Mouse (Mus musculus): ENCODE results near the gene Blvra. TPM values are rescaled to one million over a fixed set of nuclear protein-coding genes. Genes with fewer than 3 reads are reported as not detected.
"Not testable (repeated sequence)": the region's sequence is repeated elsewhere in the genome, so short reads cannot be mapped to it uniquely, and the experiment has no call there.

Blvra gene
- total RNA-seq (2021) = 10 to 100 TPM; 11.7 to 12.3 TPM
- long read RNA-seq, experiment 1, transcript Blvra-201 (8 exons, 1,160 nt) = major isoform, 7 of 13 reads
- long read RNA-seq, experiment 1, partial matches to known transcripts = 2 of 13 reads
- long read RNA-seq, experiment 1, other reads (novel, unspliced or antisense) = 4 of 13 reads
- long read RNA-seq, experiment 2, transcript Blvra-201 (8 exons, 1,160 nt) = major isoform, 13 of 22 reads
- long read RNA-seq, experiment 2, partial matches to known transcripts = 1 of 22 reads
- long read RNA-seq, experiment 2, other reads (novel, unspliced or antisense) = 8 of 22 reads

DNA sequence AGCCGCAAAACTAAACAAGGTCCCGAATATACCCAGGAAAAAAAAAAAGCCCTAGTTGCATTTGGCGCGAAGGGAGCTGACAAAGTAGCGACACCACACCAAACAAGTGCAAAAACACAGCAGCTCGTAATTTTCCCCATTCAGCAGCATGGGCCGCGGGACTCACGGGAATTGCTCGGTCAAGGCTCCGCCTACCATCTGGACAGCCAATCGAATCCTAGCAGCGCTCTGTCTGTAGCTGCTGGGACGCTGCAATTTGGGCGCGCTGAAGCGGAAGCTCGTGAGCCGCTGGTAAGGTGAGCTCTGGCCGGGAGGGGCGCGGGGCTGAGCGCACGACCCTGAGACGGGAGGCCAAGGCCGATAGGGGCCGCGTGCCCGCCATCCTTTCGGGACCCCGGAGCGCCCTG, at the start of gene Blvra:
Gene Blvra (plus strand): TSS at position 231 of the 407 bp plus-strand sequence.
- intact Hi-C loops (cut with DNase I) = loop anchor here (5.0 kb wide), 2 partner anchors 62 to 137 kb away; partner anchors contain the start of genes 1810024B03Rik, Ncaph and Snrnp200
- Histone ChIP-seq H3K4me3 (peak within 1 kb of the TSS; percentile 78), H3K27ac (peak within 1 kb of the TSS; percentile 86)
- TF ChIP-seq CTCF (IDR thresholded peaks at IDR 0.05) = peak; percentile 13; the same call in 1 of the 2 replicates
- DNase-seq = peak; percentile 92

DNA sequence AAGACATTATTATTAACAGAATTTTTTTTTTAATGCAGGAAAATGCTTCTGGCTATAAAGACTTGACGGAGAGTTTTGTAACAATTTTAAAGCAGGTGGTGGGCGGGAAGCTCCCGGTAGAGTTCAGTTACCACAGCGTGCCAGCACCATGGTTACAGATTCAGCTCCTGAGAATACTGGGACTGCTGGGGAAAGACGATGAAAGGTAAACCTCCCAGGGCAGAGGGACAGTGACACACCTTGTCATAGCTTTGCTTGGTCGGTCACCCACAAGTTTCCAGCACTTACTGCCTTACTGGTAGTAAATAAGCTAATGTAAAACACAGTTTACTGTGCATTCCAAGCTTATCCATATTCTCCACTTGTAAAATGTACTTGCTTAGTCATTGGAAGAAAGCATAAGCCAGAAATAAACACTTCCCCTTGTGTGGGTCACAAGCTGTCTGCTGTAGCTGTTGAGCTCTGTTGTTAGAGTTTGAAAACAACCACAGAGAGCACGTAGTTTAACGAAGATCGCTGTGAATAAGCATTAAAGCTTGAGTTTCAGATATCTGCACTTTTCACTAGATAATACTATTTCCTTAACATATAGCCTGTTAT, 35.4 kb upstream of the Blvra start:
- DNase-seq = no peak
- Histone ChIP-seq H3K4me3 (no peak overlapping the region), H3K27ac (no peak overlapping the region)
- no peak for TF ChIP-seq CTCF (IDR thresholded peaks at IDR 0.05)
- intact Hi-C loops (cut with DNase I) = no loop called here

DNA sequence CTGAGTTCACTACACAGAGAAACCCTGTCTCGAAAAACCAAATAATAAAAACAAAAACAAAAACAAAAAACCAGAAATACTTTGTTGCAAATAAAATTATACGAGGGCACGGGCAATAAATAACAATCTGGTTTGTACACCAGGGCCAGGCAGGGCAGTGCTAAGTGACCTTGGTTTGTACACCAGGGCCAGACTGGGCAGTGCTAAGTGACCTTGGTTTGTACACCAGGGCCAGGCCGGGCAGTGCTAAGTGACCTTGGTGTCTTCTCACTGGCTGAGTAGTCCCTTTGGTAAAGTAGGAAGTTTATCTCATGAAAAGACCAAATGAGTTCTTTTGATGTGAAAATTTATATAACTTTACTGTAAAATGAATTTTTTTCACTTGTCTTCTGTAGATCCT, 33.2 kb upstream of the Blvra start:
- no peak overlapping the region for H3K27ac ChIP-seq
- intact Hi-C loops (cut with DNase I) = no loop called here
- no peak overlapping the region for H3K4me3 ChIP-seq
- no peak for DNase-seq
- TF ChIP-seq CTCF (IDR thresholded peaks at IDR 0.05) = no peak

DNA sequence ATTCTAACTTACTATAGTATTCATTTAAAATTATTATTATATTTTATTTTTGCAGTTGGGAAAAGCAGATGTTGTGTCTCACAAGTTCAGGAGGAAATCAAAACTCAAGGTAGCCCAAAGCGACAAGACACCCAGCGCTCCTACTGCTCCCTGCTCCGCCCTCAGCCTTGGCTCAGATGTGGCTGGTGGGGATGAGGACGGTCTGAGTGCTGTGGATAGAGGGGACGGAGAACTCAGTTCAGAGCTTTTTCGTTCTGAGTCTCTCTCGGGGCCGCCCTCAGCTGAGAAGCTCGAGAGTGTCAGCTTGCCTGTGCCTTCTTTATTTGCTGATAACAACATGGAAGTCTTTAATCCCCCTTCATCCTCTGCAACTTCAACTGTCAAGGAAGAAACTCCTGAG, 9.0 kb upstream of the Blvra start:
- no peak for DNase-seq
- Histone ChIP-seq H3K27ac (no peak overlapping the region), H3K4me3 (no peak overlapping the region)
- intact Hi-C loops (cut with DNase I) = no loop called here
- TF ChIP-seq CTCF (IDR thresholded peaks at IDR 0.05) = no peak

DNA sequence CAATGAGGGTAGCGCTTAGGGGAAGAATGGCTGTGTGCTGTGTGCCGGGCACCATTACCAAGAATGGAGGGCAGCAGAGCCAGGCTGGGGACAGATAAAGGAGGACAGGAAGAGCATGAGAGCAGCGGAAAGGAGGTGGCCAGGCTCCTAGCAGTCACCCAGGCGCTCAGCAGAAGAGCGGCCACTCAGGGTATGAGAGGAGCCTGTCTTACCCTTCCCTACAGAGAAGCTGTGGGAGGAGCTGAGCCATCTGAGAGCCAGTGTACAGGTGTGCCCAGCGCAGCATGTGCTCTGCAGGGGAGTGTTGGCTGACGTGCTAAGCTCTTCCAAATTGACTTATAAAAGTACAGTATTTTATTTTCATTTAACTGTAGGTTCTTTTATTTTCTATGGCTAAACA, 1.7 kb upstream of the Blvra start:
- DNase-seq = no peak
- no peak for TF ChIP-seq CTCF (IDR thresholded peaks at IDR 0.05)
- intact Hi-C loops (cut with DNase I) = no loop called here
- Histone ChIP-seq H3K4me3 (no peak overlapping the region), H3K27ac (no peak overlapping the region)

DNA sequence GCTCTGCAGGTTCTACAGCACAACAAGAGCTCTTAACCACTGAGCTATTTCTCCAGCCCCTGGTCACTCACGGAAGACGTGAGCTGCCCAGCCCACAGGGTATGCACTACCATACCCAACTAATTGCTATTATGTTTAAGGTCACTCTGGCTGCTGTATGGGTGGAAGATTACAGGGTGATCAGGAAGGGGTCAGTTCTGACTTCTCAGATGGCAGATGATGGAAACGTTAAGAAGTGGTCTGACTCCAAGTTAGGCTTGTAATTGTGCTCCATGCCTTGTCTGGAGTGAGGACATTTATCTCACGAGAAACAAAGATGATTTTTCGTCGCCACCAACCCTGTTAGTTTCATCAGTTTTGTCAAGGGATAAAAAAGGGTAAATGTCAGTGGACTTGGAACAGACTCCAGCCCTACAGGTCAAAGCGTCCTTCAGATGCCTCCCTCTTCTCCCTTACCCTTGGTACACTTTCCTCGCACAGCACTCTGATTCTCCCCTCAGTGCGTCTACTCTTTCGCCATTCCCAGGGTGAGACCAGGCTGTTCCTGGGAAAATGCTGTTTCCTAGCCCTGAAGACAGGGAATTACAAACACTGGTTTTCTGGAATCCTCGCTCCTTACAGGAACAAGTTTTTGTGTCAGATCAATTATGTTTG, 557 bp upstream of the Blvra start:
- intact Hi-C loops (cut with DNase I) = loop anchor here (5.0 kb wide), 2 partner anchors 62 to 137 kb away; partner anchors contain the start of genes 1810024B03Rik, Ncaph and Snrnp200
- peak overlapping the region; percentile 78 for H3K4me3 ChIP-seq
- peak overlapping the region; percentile 86 for H3K27ac ChIP-seq
- no peak for DNase-seq
- no peak for TF ChIP-seq CTCF (IDR thresholded peaks at IDR 0.05)

DNA sequence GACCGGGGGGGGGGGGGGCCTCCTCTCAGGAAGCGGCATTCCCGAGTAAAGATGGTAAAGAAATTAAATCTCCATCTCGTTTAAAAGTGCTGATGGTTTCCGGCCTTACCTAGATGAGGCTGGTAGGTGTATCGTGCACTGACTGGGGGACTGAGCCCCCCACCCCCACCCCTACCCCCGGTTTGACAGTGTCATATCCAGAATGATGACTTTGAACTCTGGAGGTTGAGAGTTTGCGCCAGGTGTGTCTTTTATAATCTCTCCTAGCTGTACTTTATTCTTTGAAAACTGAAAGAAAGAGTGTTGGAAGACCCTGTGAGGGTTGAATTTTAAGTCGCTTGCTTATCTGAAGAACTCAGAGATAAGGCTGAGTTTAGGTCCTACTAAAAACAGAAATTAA, 414 bp downstream of the Blvra start:
- intact Hi-C loops (cut with DNase I) = loop anchor here (5.0 kb wide), 2 partner anchors 61 to 136 kb away; partner anchors contain the start of genes 1810024B03Rik, Ncaph and Snrnp200
- H3K4me3 ChIP-seq = peak overlapping the region; percentile 78
- TF ChIP-seq CTCF (IDR thresholded peaks at IDR 0.05) = no peak
- no peak for DNase-seq
- H3K27ac ChIP-seq = peak overlapping the region; percentile 86

DNA sequence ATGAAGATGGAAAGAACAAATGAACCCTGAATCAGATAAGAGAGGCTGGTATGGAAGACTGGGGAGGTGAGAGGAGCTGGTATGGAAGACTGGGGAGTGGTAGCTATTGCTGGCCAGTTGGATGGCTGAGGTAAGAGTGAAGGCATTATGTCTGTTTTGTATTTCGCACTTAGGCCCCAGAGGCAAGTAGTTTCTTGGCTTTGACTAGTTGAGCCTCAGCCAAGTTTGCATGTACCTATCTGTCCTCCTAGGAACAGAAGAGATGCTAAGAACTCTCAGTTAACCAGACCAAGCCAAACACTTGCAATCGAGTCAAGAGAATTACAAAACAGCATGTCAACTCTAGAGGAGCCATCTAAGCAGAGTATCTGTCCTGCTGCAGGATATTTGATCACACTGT, 3.7 kb downstream of the Blvra start:
- no peak overlapping the region for H3K27ac ChIP-seq
- intact Hi-C loops (cut with DNase I) = loop anchor here (5.0 kb wide), 2 partner anchors 58 to 133 kb away; partner anchors contain the start of genes 1810024B03Rik, Ncaph and Snrnp200
- no peak for TF ChIP-seq CTCF (IDR thresholded peaks at IDR 0.05)

DNA sequence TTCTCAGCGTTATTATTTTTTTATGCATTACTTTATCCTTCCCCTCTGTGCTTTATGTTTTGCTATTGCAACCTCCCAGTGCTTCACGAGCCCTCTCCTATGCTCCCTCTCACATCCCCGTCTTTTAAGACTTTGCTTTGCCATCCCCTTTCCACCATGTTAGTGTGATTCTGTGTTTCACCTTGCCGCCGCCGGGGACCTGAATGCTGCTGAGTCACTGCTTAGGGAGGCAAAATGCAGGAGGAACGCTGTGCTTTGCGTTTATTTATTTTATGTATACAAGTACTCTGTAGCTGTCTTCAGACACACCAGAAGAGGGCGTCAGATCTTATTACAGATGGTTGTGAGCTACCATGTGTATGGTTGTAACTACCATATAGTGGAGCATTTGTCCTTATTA, 7.1 kb downstream of the Blvra start:
- DNase-seq = no peak
- intact Hi-C loops (cut with DNase I) = no loop called here

More for the DNA sequence above, 3.7 kb downstream of the Blvra start:
- DNase-seq = no peak
- no peak overlapping the region for H3K4me3 ChIP-seq

DNA sequence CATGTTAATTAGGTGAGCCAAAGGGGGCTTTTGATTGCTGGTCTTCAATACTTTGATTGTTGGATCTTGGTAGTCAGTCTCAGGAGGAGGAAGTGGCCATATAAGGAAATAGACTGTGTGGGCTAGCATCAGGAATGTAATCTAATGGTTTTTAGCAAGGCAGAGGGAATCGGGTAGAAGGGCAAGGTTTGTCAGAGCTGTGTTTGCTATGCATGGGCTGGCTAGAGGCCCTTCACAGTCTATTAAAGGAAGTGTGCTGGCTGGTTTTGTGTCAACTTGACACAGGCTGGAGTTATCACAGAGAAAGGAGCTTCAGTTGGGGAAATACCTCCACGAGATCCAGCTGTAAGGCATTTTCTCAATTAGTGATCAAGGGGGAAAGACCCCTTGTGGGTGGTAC, 8.6 kb downstream of the Blvra start:
- H3K27ac ChIP-seq; intact Hi-C loops (cut with DNase I); H3K4me3 ChIP-seq; DNase-seq: not testable (repeated sequence)

More for the DNA sequence above, 7.1 kb downstream of the Blvra start:
- no peak overlapping the region for H3K27ac ChIP-seq
- no peak overlapping the region for H3K4me3 ChIP-seq
- TF ChIP-seq CTCF (IDR thresholded peaks at IDR 0.05) = no peak

DNA sequence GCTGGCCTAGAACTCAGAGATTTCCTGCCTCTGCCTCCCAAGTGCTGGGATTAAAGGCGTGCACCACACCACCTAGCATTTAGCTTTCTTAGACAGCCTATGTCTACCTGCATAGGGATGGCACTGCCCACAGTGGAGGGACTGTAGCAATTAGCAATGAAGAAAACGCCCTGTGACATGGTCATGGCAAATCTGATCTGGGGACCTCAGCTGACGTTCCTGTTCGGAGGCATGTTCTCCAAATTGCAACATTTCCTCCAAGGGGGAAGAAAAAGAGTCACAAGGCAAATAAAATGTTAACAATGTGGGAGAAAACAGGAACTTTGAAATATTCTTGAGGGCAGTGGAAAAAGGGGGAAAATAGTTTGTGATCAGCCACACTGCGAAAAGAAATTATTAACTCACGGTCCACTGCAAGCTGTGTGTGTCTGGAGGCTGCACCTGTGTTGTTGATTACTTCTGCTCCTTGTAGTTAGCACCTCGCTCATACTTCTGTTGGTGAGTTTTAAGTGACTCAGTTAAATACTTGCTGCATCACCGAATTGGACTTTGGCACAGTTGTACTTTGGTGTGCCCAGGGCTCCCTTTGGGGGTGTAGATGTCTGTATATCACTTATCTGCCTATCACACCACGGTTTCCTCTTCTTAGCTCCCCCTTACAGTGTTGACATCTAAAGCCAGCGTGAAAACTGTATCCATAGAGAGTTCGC, 9.6 kb downstream of the Blvra start:
- H3K4me3 ChIP-seq = peak overlapping the region; percentile 34
- H3K27ac ChIP-seq = peak overlapping the region; percentile 51
- DNase-seq = no peak
- no peak for TF ChIP-seq CTCF (IDR thresholded peaks at IDR 0.05)
- intact Hi-C loops (cut with DNase I) = no loop called here

DNA sequence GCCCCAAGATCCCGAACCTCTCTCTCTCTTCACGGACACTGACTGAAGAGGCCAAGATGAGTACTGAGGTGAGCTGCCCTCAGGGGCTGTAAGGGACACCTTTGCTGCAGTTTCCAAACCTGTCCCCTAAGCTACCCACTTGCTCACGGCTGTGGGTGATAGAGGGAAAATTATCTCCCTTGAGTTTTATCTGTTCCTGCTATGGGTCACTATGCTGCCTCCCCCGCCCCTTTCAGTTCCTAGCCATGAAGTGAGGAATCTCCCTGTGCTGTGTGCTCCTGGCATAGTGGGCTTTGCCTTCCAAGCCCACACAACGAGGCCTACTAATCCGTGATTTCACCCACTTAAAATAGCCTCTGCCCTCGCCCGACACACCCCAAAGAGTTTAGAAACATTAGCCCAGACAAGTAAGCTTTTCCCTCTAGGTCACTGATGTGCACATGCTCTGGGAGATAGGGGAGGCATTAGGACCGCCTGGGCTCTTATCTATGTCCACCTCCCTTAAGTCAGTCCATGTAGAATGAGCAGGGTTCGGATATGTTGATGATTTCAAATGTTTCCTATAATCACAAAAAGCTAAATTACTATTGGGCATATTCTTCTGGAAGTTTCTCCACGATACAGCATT, 10.2 kb downstream of the Blvra start:
- H3K27ac ChIP-seq = peak overlapping the region; percentile 20; the same call in 1 of the 2 replicates
- H3K4me3 ChIP-seq = peak overlapping the region; percentile 34
- no peak for DNase-seq
- intact Hi-C loops (cut with DNase I) = no loop called here
- no peak for TF ChIP-seq CTCF (IDR thresholded peaks at IDR 0.05)

Measured in gastrocnemius, adult 2 months (tissue).